9 mouse cellular contexts compared by ENCODE assay signal in the genomic region with DNA sequence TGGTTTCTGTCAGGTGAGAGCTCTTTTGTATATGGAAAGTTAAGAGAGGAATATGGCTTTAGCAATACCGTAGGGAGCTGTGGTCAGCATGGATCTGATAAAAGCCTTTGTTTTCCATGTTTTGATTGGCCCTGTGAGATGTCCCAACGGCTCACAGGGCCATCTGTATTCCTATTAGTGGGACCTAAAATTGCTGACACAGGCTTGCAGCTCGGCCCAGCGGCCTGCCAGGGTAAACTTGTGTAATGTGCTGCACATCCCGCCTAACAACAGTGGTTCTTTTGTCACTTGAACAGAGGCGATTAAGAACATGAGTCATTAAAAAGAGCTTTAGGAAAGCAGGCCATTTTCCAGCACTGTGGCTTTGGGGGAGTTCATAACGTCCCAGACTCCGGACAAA.
DNase-seq lines count a peak whose midpoint lies in the region; ATAC-seq and TF ChIP-seq lines count a peak whose summit lies in the region.
"Had no signal": no experiment of that assay in that cellular context is flagged by ENCODE, and none has a peak within 500 bp of the region (broad histone marks: within the 10 kb centered on the region; RNA-seq: fewer than 3 reads in every experiment).

No protein-coding gene starts in this region.

- peaks cover 0 to 1% of the 10 kb centered on the region in 2 experiments; a peak in 1 of 4 replicates for H3K4me1 ChIP-seq in ES-E14 (ENCODE audit: control insufficient read depth in 2 of 2, insufficient read depth in 2 of 2, low read length in 2 of 2, poor library complexity in 1 of 2)
- H3K4me1 ChIP-seq in forebrain, embryonic 14.5 days (ENCODE audit: control insufficient read depth, insufficient read depth, low read length): peaks cover 6% of the 10 kb centered on the region

- ATAC-seq in forebrain, embryonic 14.5 days: peak; percentile 91
- ATAC-seq in CD4-positive, CD25-positive, alpha-beta regulatory T cell, adult 4 months: no peak
- no peak for ATAC-seq in granulocyte monocyte progenitor cell, adult 5-6 weeks (replicated peaks; ENCODE audit: poor library complexity, severe bottlenecking)

- no peak overlapping the region for H3K4me2 ChIP-seq in forebrain, embryonic 14.5 days (ENCODE audit: low read length)

- H3K27me3 ChIP-seq in forebrain, embryonic 14.5 days (replicated peaks; ENCODE audit: control insufficient read depth, insufficient read depth, low read length): no peaks in the 10 kb centered on the region
- H3K27me3 ChIP-seq: megakaryocyte, embryonic 14.5 days had no signal

- H3K36me3 ChIP-seq in ES-E14 (ENCODE audit: control insufficient read depth, insufficient read depth, low read length, poor library complexity, severe bottlenecking): no peaks in the 10 kb centered on the region
- no peaks in the 10 kb centered on the region for H3K36me3 ChIP-seq in forebrain, embryonic 14.5 days (ENCODE audit: control insufficient read depth, insufficient read depth, low read length)

- WGBS in forebrain, embryonic 14.5 days: 5% methylated on average over 8 of the region's 8 CpGs

- in situ Hi-C loops in ES-E14 (cut with MboI; ENCODE audit: low sequenced_read_pairs in 2 of 2, unreplicated experiment in 2 of 2): no loop called here

- no peaks in the 10 kb centered on the region for H3K9me3 ChIP-seq in ES-E14 (ENCODE audit: control insufficient read depth, insufficient read depth, low read depth, low read length)
- H3K9me3 ChIP-seq in forebrain, embryonic 14.5 days (replicated peaks; ENCODE audit: control insufficient read depth, low read length): no peaks in the 10 kb centered on the region
- H3K9me3 ChIP-seq: megakaryocyte, embryonic 14.5 days had no signal

- no peak overlapping the region for H3K4me3 ChIP-seq in ES-E14 (ENCODE audit: insufficient read depth in 1 of 2, low read depth in 1 of 2, low read length in 2 of 2, poor library complexity in 1 of 2, severe bottlenecking in 1 of 2)
- H3K4me3 ChIP-seq in forebrain, embryonic 14.5 days (ENCODE audit: low read depth, low read length): no peak overlapping the region
- H3K4me3 ChIP-seq: megakaryocyte, embryonic 14.5 days had no signal

- peak; percentile 34 for DNase-seq in adrenal gland, adult 2 months
- no peak for DNase-seq in adrenal gland, postnatal 4 days (ENCODE audit: low spot score in 2 of 2)
- DNase-seq in ES-E14 (ENCODE audit: low read depth, low spot score): no peak
- peak; percentile 73 for DNase-seq in forebrain, embryonic 14.5 days (ENCODE audit: low spot score)
- DNase-seq in heart, postnatal 25 days (ENCODE audit: low spot score): peak; percentile 71
- peak; percentile 15 for DNase-seq in lung, postnatal 36 days

- no peak overlapping the region for H3K9ac ChIP-seq in ES-E14 (ENCODE audit: insufficient read depth, low read depth, low read length, poor library complexity, severe bottlenecking)
- no peak overlapping the region for H3K9ac ChIP-seq in forebrain, embryonic 14.5 days (ENCODE audit: low read length)

- intact Hi-C loops in heart, postnatal 25 days (cut with DNase I): no loop called here

- no peak overlapping the region for H3K27ac ChIP-seq in ES-E14 (ENCODE audit: insufficient read depth, low read depth, low read length, poor library complexity, severe bottlenecking)
- no peak overlapping the region for H3K27ac ChIP-seq in forebrain, embryonic 14.5 days (ENCODE audit: low read depth, low read length)

TF ChIP-seq in ES-E14, 5 proteins besides CTCF, POLR2A, EP300 and RAD21:
- no peak for TF ChIP-seq CHD2 (IDR thresholded peaks at IDR 0.05; ENCODE audit: low read depth, low read length)
- peak; percentile 44; the same call in 1 of the 2 replicates for TF ChIP-seq MAFK (IDR thresholded peaks at IDR 0.05; ENCODE audit: insufficient read depth, low read depth, low read length)

Comparison
In these comparisons a context has a peak if more than half of its experiments do, and no peak if none do; other contexts are left out.
1. DNase-seq: peak in adrenal gland, adult 2 months (single experiment), forebrain, embryonic 14.5 days (single experiment), heart, postnatal 25 days (single experiment) and lung, postnatal 36 days (single experiment); none in adrenal gland, postnatal 4 days (0 of 2) and ES-E14 (single experiment).